9 mouse cellular contexts compared by ENCODE assay signal in the genomic region with DNA sequence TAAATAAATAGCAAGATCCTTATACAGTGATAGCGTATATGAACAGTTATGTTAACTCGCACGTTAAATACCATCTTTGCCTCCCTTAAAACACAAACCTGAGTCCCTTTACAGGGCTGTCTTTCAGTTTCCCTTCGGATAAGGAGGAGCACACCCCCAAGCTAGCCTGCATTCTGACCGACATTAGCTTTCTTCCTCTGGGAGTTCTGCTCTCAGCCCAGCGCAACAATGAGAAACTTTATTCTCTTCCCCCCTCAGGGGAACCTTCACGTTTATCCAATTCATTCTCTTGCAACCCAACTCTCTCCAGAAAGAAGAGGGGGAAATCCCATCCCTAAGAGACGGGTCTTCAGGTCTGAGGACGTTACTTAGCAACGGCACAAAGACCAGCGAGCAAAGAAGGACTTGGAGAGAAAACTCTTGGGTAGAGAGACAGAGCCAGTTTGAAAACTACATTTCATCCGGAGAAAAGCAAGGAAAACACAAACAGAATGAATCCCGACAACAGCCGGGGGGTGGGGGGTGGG. TPM values are rescaled to one million over a fixed set of nuclear protein-coding genes. Genes with fewer than 3 reads are reported as not detected.
DNase-seq lines count a peak whose midpoint lies in the region; ATAC-seq and TF ChIP-seq lines count a peak whose summit lies in the region.
"Had no signal": no experiment of that assay in that cellular context is flagged by ENCODE, and none has a peak within 500 bp of the region (broad histone marks: within the 10 kb centered on the region; RNA-seq: fewer than 3 reads in every experiment).

No protein-coding gene starts in this region.

- H3K4me3 ChIP-seq in heart, embryonic 16.5 days (ENCODE audit: low read length), result peak overlapping the region; percentile 42
- H3K4me3 ChIP-seq in hindbrain, embryonic 14.5 days (replicated peaks; ENCODE audit: low read length), result peak overlapping the region; percentile 42
- H3K4me3 ChIP-seq in midbrain, embryonic 14.5 days (replicated peaks; ENCODE audit: low read depth, low read length), result peak overlapping the region; percentile 51

- 0 out of 2 replicates have a peak, but pooled peaks cover 2% of the 10 kb centered on the region for H3K4me1 ChIP-seq in heart, embryonic 16.5 days (ENCODE audit: control insufficient read depth, insufficient read depth, low read length)
- H3K4me1 ChIP-seq in hindbrain, embryonic 14.5 days (replicated peaks; ENCODE audit: control insufficient read depth, insufficient read depth, low read length), result peaks cover 10% of the 10 kb centered on the region; the same call in 1 of the 2 replicates
- peaks cover 17% of the 10 kb centered on the region for H3K4me1 ChIP-seq in midbrain, embryonic 14.5 days (ENCODE audit: control insufficient read depth, insufficient read depth, low read length)

- whole genome bisulfite sequencing in heart, embryonic 16.5 days, result 4% methylated on average over 14 of the region's 14 CpGs
- 1% methylated on average over 14 of the region's 14 CpGs for WGBS in hindbrain, embryonic 14.5 days
- WGBS in midbrain, embryonic 14.5 days, result 1% methylated on average over 14 of the region's 14 CpGs

- ATAC-seq in heart, embryonic 16.5 days (replicated peaks; ENCODE audit: extremely low read depth, insufficient read depth, low FRiP score), result no peak
- ATAC-seq in hindbrain, embryonic 14.5 days (ENCODE audit: low FRiP score), result peak; percentile 75
- peak; percentile 65 for ATAC-seq in midbrain, embryonic 14.5 days (ENCODE audit: low FRiP score, low TSS enrichment)

- no peak overlapping the region for H3K27ac ChIP-seq in heart, embryonic 16.5 days (ENCODE audit: low read length)
- peak overlapping the region; percentile 78 for H3K27ac ChIP-seq in hindbrain, embryonic 14.5 days
- H3K27ac ChIP-seq in midbrain, embryonic 14.5 days (replicated peaks; ENCODE audit: low read depth, low read length), result peak overlapping the region; percentile 80

- peaks cover 25% of the 10 kb centered on the region for H3K27me3 ChIP-seq in heart, embryonic 16.5 days (ENCODE audit: control insufficient read depth, insufficient read depth, low read length)
- H3K27me3 ChIP-seq in hindbrain, embryonic 14.5 days (ENCODE audit: control insufficient read depth, insufficient read depth, low read length), result no peaks in the 10 kb centered on the region
- H3K27me3 ChIP-seq in midbrain, embryonic 14.5 days (ENCODE audit: control insufficient read depth, insufficient read depth, low read length), result no peaks in the 10 kb centered on the region

- no peak for TF ChIP-seq POLR2A in brain, embryonic 14.5 days (IDR thresholded peaks at IDR 0.05; ENCODE audit: borderline replicate concordance, extremely low read depth, insufficient read depth, insufficient read length, poor library complexity, severe bottlenecking)

- peak overlapping the region; percentile 65 for H3K4me2 ChIP-seq in heart, embryonic 16.5 days (ENCODE audit: low read depth, low read length)
- H3K4me2 ChIP-seq in hindbrain, embryonic 14.5 days (replicated peaks), result peak overlapping the region; percentile 72
- peak overlapping the region; percentile 84 for H3K4me2 ChIP-seq in midbrain, embryonic 14.5 days (ENCODE audit: low read length)

- H3K9ac ChIP-seq in heart, embryonic 16.5 days (ENCODE audit: low read length), result peak overlapping the region; percentile 21; the same call in 1 of the 2 replicates
- H3K9ac ChIP-seq in hindbrain, embryonic 14.5 days, result peak overlapping the region; percentile 58
- peak overlapping the region; percentile 55 for H3K9ac ChIP-seq in midbrain, embryonic 14.5 days (replicated peaks; ENCODE audit: low read length)

- TF ChIP-seq CTCF in brain, embryonic 14.5 days (IDR thresholded peaks at IDR 0.05; ENCODE audit: borderline replicate concordance, extremely low read depth, insufficient read depth, insufficient read length), result no peak

- H3K9me3 ChIP-seq in heart, embryonic 16.5 days (replicated peaks; ENCODE audit: control insufficient read depth, low read length), result no peaks in the 10 kb centered on the region
- no peaks in the 10 kb centered on the region for H3K9me3 ChIP-seq in hindbrain, embryonic 14.5 days (ENCODE audit: control insufficient read depth, low read length)
- H3K9me3 ChIP-seq in midbrain, embryonic 14.5 days (ENCODE audit: control insufficient read depth, low read length), result no peaks in the 10 kb centered on the region

- DNase-seq in heart, adult 9 months (ENCODE audit: low spot score in 2 of 2), result no peak
- DNase-seq in brain, embryonic 14.5 days (ENCODE audit: low read depth), result peak; percentile 90
- DNase-seq in hindbrain, embryonic 14.5 days (ENCODE audit: low spot score), result no peak
- peak; percentile 76 for DNase-seq in midbrain, embryonic 14.5 days
- no peak for DNase-seq in spleen, postnatal 14 days (ENCODE audit: low spot score in 2 of 2)
- no peak for DNase-seq in thymus, postnatal 25 days
- DNase-seq in cerebellum, postnatal 14 days, result no peak
- DNase-seq: lung, adult 18-20 months had no signal

- H3K36me3 ChIP-seq in heart, embryonic 16.5 days (ENCODE audit: control insufficient read depth, insufficient read depth), result no peaks in the 10 kb centered on the region
- H3K36me3 ChIP-seq in hindbrain, embryonic 14.5 days (replicated peaks; ENCODE audit: control insufficient read depth, insufficient read depth), result no peaks in the 10 kb centered on the region
- no peaks in the 10 kb centered on the region for H3K36me3 ChIP-seq in midbrain, embryonic 14.5 days (ENCODE audit: control insufficient read depth, insufficient read depth, low read length)

RNA-seq across cellular contexts. Expression of gene Sall2, which starts 1.1 kb away (rescaled TPM):
- 5.1 and 5.6 TPM in 2 replicates for polyA plus RNA-seq in heart, embryonic 16.5 days (2015; fragmentation: Nextera tagmentation; extraction: Ambion mirVana)
- 57.8 and 72.6 TPM in 2 replicates for polyA plus RNA-seq in brain, embryonic 14.5 days (2012; rRNA removed)
- 47.5 and 50.0 TPM in 2 replicates for polyA plus RNA-seq in hindbrain, embryonic 14.5 days (2014; fragmentation: Nextera tagmentation; extraction: Ambion mirVana)
- polyA plus RNA-seq in midbrain, embryonic 14.5 days (2014; fragmentation: Nextera tagmentation; extraction: Ambion mirVana), result 40.1 and 55.6 TPM in 2 replicates

RNA-seq across cellular contexts. Expression of gene Mettl3, which starts 22.5 kb away (rescaled TPM):
- 28.1 and 28.7 TPM in 2 replicates for polyA plus RNA-seq in heart, embryonic 16.5 days (2015; fragmentation: Nextera tagmentation; extraction: Ambion mirVana)
- polyA plus RNA-seq in brain, embryonic 14.5 days (2012; rRNA removed), result 46.1 and 46.2 TPM in 2 replicates
- polyA plus RNA-seq in hindbrain, embryonic 14.5 days (2014; fragmentation: Nextera tagmentation; extraction: Ambion mirVana), result 37.1 and 37.8 TPM in 2 replicates
- 39.8 and 42.8 TPM in 2 replicates for polyA plus RNA-seq in midbrain, embryonic 14.5 days (2014; fragmentation: Nextera tagmentation; extraction: Ambion mirVana)

RNA-seq across cellular contexts. Expression of gene Olfr1513, which starts 28.8 kb away (rescaled TPM):
- polyA plus RNA-seq in heart, embryonic 16.5 days (2015; fragmentation: Nextera tagmentation; extraction: Ambion mirVana), result not detected in 2 replicates
- polyA plus RNA-seq in brain, embryonic 14.5 days (2012; rRNA removed), result not detected in 2 replicates
- not detected in 2 replicates for polyA plus RNA-seq in hindbrain, embryonic 14.5 days (2014; fragmentation: Nextera tagmentation; extraction: Ambion mirVana)
- polyA plus RNA-seq in midbrain, embryonic 14.5 days (2014; fragmentation: Nextera tagmentation; extraction: Ambion mirVana), result not detected in 2 replicates

RNA-seq across cellular contexts. Expression of gene Rab2b, which starts 48.1 kb away (rescaled TPM):
- 15.5 and 16.5 TPM in 2 replicates for polyA plus RNA-seq in heart, embryonic 16.5 days (2015; fragmentation: Nextera tagmentation; extraction: Ambion mirVana)
- polyA plus RNA-seq in brain, embryonic 14.5 days (2012; rRNA removed), result 51.7 and 59.0 TPM in 2 replicates
- 58.2 and 60.4 TPM in 2 replicates for polyA plus RNA-seq in hindbrain, embryonic 14.5 days (2014; fragmentation: Nextera tagmentation; extraction: Ambion mirVana)
- 60.4 and 65.7 TPM in 2 replicates for polyA plus RNA-seq in midbrain, embryonic 14.5 days (2014; fragmentation: Nextera tagmentation; extraction: Ambion mirVana)

RNA-seq across cellular contexts. Expression of gene Tox4, which starts 48.5 kb away (rescaled TPM):
- polyA plus RNA-seq in heart, embryonic 16.5 days (2015; fragmentation: Nextera tagmentation; extraction: Ambion mirVana), result 28.8 and 33.7 TPM in 2 replicates
- polyA plus RNA-seq in brain, embryonic 14.5 days (2012; rRNA removed), result 54.6 and 58.9 TPM in 2 replicates
- polyA plus RNA-seq in hindbrain, embryonic 14.5 days (2014; fragmentation: Nextera tagmentation; extraction: Ambion mirVana), result 55.7 and 56.6 TPM in 2 replicates
- 52.6 and 56.1 TPM in 2 replicates for polyA plus RNA-seq in midbrain, embryonic 14.5 days (2014; fragmentation: Nextera tagmentation; extraction: Ambion mirVana)

Comparison
In these comparisons a context has a peak if more than half of its experiments do, and no peak if none do; other contexts are left out.
1. DNase-seq: peak in brain, embryonic 14.5 days (single experiment) and midbrain, embryonic 14.5 days (single experiment); none in heart, adult 9 months (0 of 2), hindbrain, embryonic 14.5 days (single experiment), spleen, postnatal 14 days (0 of 2), thymus, postnatal 25 days (single experiment) and cerebellum, postnatal 14 days (0 of 2).
2. Peak in every context shown above with its lines, with median percentiles within 50 percentile points of each other: H3K4me2 ChIP-seq, H3K4me3 ChIP-seq and H3K9ac ChIP-seq.